Mouse (Mus musculus) embryonic facial prominence, embryonic 14.5 days (tissue): ENCODE data around the gene Spp2. TPM values are rescaled to one million over a fixed set of nuclear protein-coding genes. Genes with fewer than 3 reads are reported as not detected.

Source experiments
- ATAC-seq: fragments of 200-750 bp; cut with Nextera tagmentation; 2 replicates; pipeline ENCODE4 v1.8.0; 2017; ENCODE audit warnings: low read depth, moderate number of reproducible peaks, moderate TSS enrichment
- DNase-seq: peaks from one replicate; pipeline ENCODE4 v3.0.0-alpha.2; 2015; ENCODE audit warnings: low spot score
- H3K27ac ChIP-seq: fragments of 300-500 bp; sonication (generic); replicated peaks from 2 replicates; pipeline ENCODE4 v1.5.1; 2014; ENCODE audit warnings: low read depth, mild to moderate bottlenecking, low read length, moderate library complexity
- H3K27me3 ChIP-seq: fragments of 300-500 bp; sonication (generic); replicated peaks from 2 replicates; pipeline ENCODE4 v1.6.1; 2014; ENCODE audit warnings: low read length; ENCODE audit not compliant: control insufficient read depth, insufficient read depth
- H3K36me3 ChIP-seq: fragments of 300-500 bp; sonication (generic); 2 replicates; pipeline ENCODE4 v1.6.1; 2014; ENCODE audit warnings: low read length, mixed read lengths; ENCODE audit not compliant: control insufficient read depth, insufficient read depth
- H3K4me1 ChIP-seq: fragments of 300-500 bp; sonication (generic); 2 replicates; pipeline ENCODE4 v1.6.1; 2014; ENCODE audit warnings: antibody characterized with exemption, low read length; ENCODE audit not compliant: control insufficient read depth, insufficient read depth
- H3K4me2 ChIP-seq: fragments of 300-500 bp; sonication (generic); 2 replicates; pipeline ENCODE4 v1.6.1; 2014; ENCODE audit warnings: low read depth, mild to moderate bottlenecking, low read length, moderate library complexity, mixed read lengths
- H3K4me3 ChIP-seq: fragments of 300-500 bp; sonication (generic); 2 replicates; pipeline ENCODE4 v1.5.1; 2014; ENCODE audit warnings: low read depth, mild to moderate bottlenecking, low read length
- H3K9ac ChIP-seq: fragments of 300-500 bp; sonication (generic); 2 replicates; pipeline ENCODE4 v1.6.1; 2014; ENCODE audit warnings: low read depth, mild to moderate bottlenecking, low read length, moderate library complexity, mixed read lengths
- H3K9me3 ChIP-seq: fragments of 300-500 bp; sonication (generic); 2 replicates; pipeline ENCODE4 v1.6.1; 2016; ENCODE audit warnings: low read length; ENCODE audit not compliant: control insufficient read depth
- WGBS: fragments of 180-500 bp; shearing (Covaris S2); extraction: QIAGEN DNeasy Blood & Tissue Kit; methylation state at CpG from one replicate; pipeline ENCODE4 v1.1.7; 2014; 5-methylcytosine and 5-hydroxymethylcytosine counted together
- polyA plus RNA-seq: library from polyadenylated mRNA; unstranded; fragments of >200 nt; fragmentation: Nextera tagmentation; extraction: Ambion mirVana; gene quantifications from 2 replicates; pipeline ENCODE4 v1.2.1, GENCODE M21; 2014

Gene Spp2
- polyA plus RNA-seq = 0.18 TPM in 1 of 2 replicates, not detected in the other

- Histone ChIP-seq H3K9me3 (no peaks in the 10 kb centered on the region), H3K27me3 (no peaks in the 10 kb centered on the region), H3K27ac (no peak within 1 kb of the TSS), H3K4me2 (no peak within 1 kb of the TSS), H3K9ac (no peak within 1 kb of the TSS), H3K4me1 (peaks cover 4% of the 10 kb centered on the region; the same call in 1 of the 2 replicates), H3K4me3 (no peak within 1 kb of the TSS), H3K36me3 (no peaks in the 10 kb centered on the region)
- ATAC-seq (no peak), DNase-seq (no peak)
- WGBS = 80% methylated on average over 5 of the region's 5 CpGs
Measured at GRCm38 (mm10) chr1:88406807-88407198, at the start of gene Spp2. Spp2 (plus strand) TSS chr1:88406961.

- ATAC-seq = peak; percentile 93
- 41% methylated on average over 6 of the region's 6 CpGs for WGBS
- DNase-seq = peak; percentile 92
- Histone ChIP-seq H3K9me3 (no peaks in the 10 kb centered on the region), H3K36me3 (no peaks in the 10 kb centered on the region), H3K27me3 (no peaks in the 10 kb centered on the region), H3K27ac (no peak overlapping the region), H3K4me2 (no peak overlapping the region), H3K9ac (no peak overlapping the region), H3K4me3 (no peak overlapping the region), H3K4me1 (no peaks in the 10 kb centered on the region)
Measured at GRCm38 (mm10) chr1:88357458-88358090, 49.2 kb upstream of the Spp2 start.

- ATAC-seq (no peak), DNase-seq (no peak)
- Histone ChIP-seq H3K4me3 (no peak overlapping the region), H3K27me3 (no peaks in the 10 kb centered on the region), H3K9me3 (no peaks in the 10 kb centered on the region), H3K36me3 (no peaks in the 10 kb centered on the region), H3K4me2 (no peak overlapping the region), H3K4me1 (no peaks in the 10 kb centered on the region), H3K9ac (no peak overlapping the region), H3K27ac (no peak overlapping the region)
- 79% methylated on average over 7 of the region's 7 CpGs for WGBS
Measured at GRCm38 (mm10) chr1:88358102-88358654, 48.6 kb upstream of the Spp2 start.

GRCm38 (mm10) chr1:88361085-88361484 lies 45.7 kb upstream of the Spp2 start:
- no peaks in the 10 kb centered on the region for H3K9me3 ChIP-seq
- no peak overlapping the region for H3K4me2 ChIP-seq
- no peak overlapping the region for H3K27ac ChIP-seq
- 42% methylated on average over 4 of the region's 4 CpGs for WGBS
- no peak overlapping the region for H3K4me3 ChIP-seq
- ATAC-seq = no peak
- H3K9ac ChIP-seq = no peak overlapping the region
- no peaks in the 10 kb centered on the region for H3K27me3 ChIP-seq
- peak; percentile 34 for DNase-seq
- no peaks in the 10 kb centered on the region for H3K4me1 ChIP-seq
- H3K36me3 ChIP-seq = no peaks in the 10 kb centered on the region

- Histone ChIP-seq H3K4me1 (no peaks in the 10 kb centered on the region), H3K9ac (no peak overlapping the region), H3K36me3 (no peaks in the 10 kb centered on the region), H3K4me3 (no peak overlapping the region), H3K4me2 (no peak overlapping the region), H3K27me3 (no peaks in the 10 kb centered on the region), H3K27ac (no peak overlapping the region), H3K9me3 (no peaks in the 10 kb centered on the region)
- no peak for ATAC-seq
- 74% methylated on average over 11 of the region's 11 CpGs for WGBS
- no peak for DNase-seq
Measured at GRCm38 (mm10) chr1:88366881-88367644, 39.7 kb upstream of the Spp2 start.

- Histone ChIP-seq H3K36me3 (no peaks in the 10 kb centered on the region), H3K27me3 (no peaks in the 10 kb centered on the region), H3K4me3 (no peak overlapping the region), H3K4me2 (no peak overlapping the region), H3K4me1 (no peaks in the 10 kb centered on the region), H3K9ac (no peak overlapping the region), H3K9me3 (0 out of 2 replicates have a peak, but pooled peaks cover 6% of the 10 kb centered on the region), H3K27ac (no peak overlapping the region)
- DNase-seq = no peak
- ATAC-seq = no peak
- WGBS = 93% methylated on average over 1 of the region's 1 CpGs
Measured at GRCm38 (mm10) chr1:88378446-88378845, 28.3 kb upstream of the Spp2 start.

GRCm38 (mm10) chr1:88391632-88392031 lies 15.1 kb upstream of the Spp2 start:
- Histone ChIP-seq H3K36me3 (no peaks in the 10 kb centered on the region), H3K4me1 (no peaks in the 10 kb centered on the region), H3K9ac (no peak overlapping the region), H3K4me3 (no peak overlapping the region), H3K27ac (no peak overlapping the region), H3K4me2 (no peak overlapping the region), H3K9me3 (no peaks in the 10 kb centered on the region), H3K27me3 (no peaks in the 10 kb centered on the region)
- ATAC-seq (no peak), DNase-seq (no peak)
- 73% methylated on average over 4 of the region's 4 CpGs for WGBS

GRCm38 (mm10) chr1:88393321-88393720 lies 13.4 kb upstream of the Spp2 start:
- no peaks in the 10 kb centered on the region for H3K9me3 ChIP-seq
- H3K4me3 ChIP-seq = no peak overlapping the region
- H3K4me1 ChIP-seq = no peaks in the 10 kb centered on the region
- no peaks in the 10 kb centered on the region for H3K36me3 ChIP-seq
- ATAC-seq (no peak), DNase-seq (no peak)
- H3K9ac ChIP-seq = no peak overlapping the region
- H3K4me2 ChIP-seq = no peak overlapping the region
- no peak overlapping the region for H3K27ac ChIP-seq
- WGBS = 89% methylated on average over 5 of the region's 5 CpGs
- H3K27me3 ChIP-seq = no peaks in the 10 kb centered on the region
